Mouse (Mus musculus) midbrain, embryonic 14.5 days (tissue): ENCODE results near the gene Taok3. TPM values are rescaled to one million over a fixed set of nuclear protein-coding genes. Genes with fewer than 3 reads are reported as not detected.

Experiments
- ATAC-seq: fragments of 200-750 bp; cut with Nextera tagmentation; 2 replicates; pipeline ENCODE4 v1.8.0; 2017; ENCODE audit warnings: moderate number of reproducible peaks, moderate library complexity; ENCODE audit not compliant: low FRiP score, low TSS enrichment
- DNase-seq: peaks from one replicate; pipeline ENCODE4 v3.0.0-alpha.2; 2015
- H3K27ac ChIP-seq: fragments of 300-500 bp; sonication (generic); replicated peaks from 2 replicates; pipeline ENCODE4 v1.5.1; 2014; ENCODE audit warnings: mild to moderate bottlenecking, low read depth, low read length, moderate library complexity
- H3K27me3 ChIP-seq: fragments of 300-500 bp; sonication (generic); 2 replicates; pipeline ENCODE4 v1.6.1; 2014; ENCODE audit warnings: low read length, control low read depth, mixed read lengths; ENCODE audit not compliant: control insufficient read depth, insufficient read depth
- H3K36me3 ChIP-seq: fragments of 300-500 bp; sonication (generic); 2 replicates; pipeline ENCODE4 v1.6.1; 2014; ENCODE audit warnings: low read length, control low read depth; ENCODE audit not compliant: control insufficient read depth, insufficient read depth
- H3K4me1 ChIP-seq: fragments of 300-500 bp; sonication (generic); 2 replicates; pipeline ENCODE4 v1.6.1; 2014; ENCODE audit warnings: mild to moderate bottlenecking, antibody characterized with exemption, low read length, control low read depth; ENCODE audit not compliant: control insufficient read depth, insufficient read depth
- H3K4me2 ChIP-seq: fragments of 300-500 bp; sonication (generic); 2 replicates; pipeline ENCODE4 v1.6.1; 2014; ENCODE audit warnings: mild to moderate bottlenecking, low read length, moderate library complexity
- H3K4me3 ChIP-seq: fragments of 300-500 bp; sonication (generic); replicated peaks from 2 replicates; pipeline ENCODE4 v1.5.1; 2014; ENCODE audit warnings: low read depth, low read length
- H3K9ac ChIP-seq: fragments of 300-500 bp; sonication (generic); replicated peaks from 2 replicates; pipeline ENCODE4 v1.6.1; 2014; ENCODE audit warnings: mild to moderate bottlenecking, low read length, moderate library complexity
- H3K9me3 ChIP-seq: fragments of 300-500 bp; sonication (generic); 2 replicates; pipeline ENCODE4 v1.6.1; 2016; ENCODE audit warnings: low read length, control low read depth, mixed read lengths; ENCODE audit not compliant: control insufficient read depth
- WGBS: fragments of 180-500 bp; shearing (Covaris S2); extraction: QIAGEN DNeasy Blood & Tissue Kit; methylation state at CpG from one replicate; pipeline ENCODE4 v1.1.7; 2014; 5-methylcytosine and 5-hydroxymethylcytosine counted together
- polyA plus RNA-seq: library from polyadenylated mRNA; unstranded; fragments of >200 nt; fragmentation: Nextera tagmentation; extraction: Ambion mirVana; gene quantifications from 2 replicates; pipeline ENCODE4 v1.2.1, GENCODE M21; 2014

Taok3 gene
- polyA plus RNA-seq, 1 experiment from 2014 or later = 52.6 TPM

DNA sequence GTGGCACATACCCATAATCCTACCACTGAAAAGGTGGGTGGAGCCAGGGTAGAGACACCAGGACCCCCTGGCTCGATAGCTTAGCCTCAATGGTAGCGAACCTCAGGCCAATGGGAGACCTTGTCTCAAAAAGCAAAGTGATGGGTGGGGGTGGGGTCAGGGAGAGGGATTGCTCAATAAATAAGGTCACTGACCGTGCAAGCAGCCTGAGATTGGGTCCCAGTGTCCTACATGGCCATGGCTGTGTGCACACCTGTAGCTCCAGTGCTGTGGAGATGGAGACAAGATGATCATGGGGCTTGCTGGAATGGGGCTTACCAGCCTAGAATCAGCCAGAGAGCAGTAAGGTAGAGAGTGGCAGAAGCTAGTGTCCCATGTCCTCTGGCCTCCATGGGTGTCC is 131.8 kb downstream of the Taok3 start:
- Histone ChIP-seq H3K36me3 (peaks cover 60% of the 10 kb centered on the region), H3K27ac (no peak overlapping the region), H3K9me3 (no peaks in the 10 kb centered on the region), H3K4me3 (no peak overlapping the region), H3K27me3 (no peaks in the 10 kb centered on the region), H3K9ac (no peak overlapping the region), H3K4me1 (peaks cover 3% of the 10 kb centered on the region; the same call in 1 of the 2 replicates), H3K4me2 (no peak overlapping the region)
- ATAC-seq (no peak), DNase-seq (no peak)
- 95% methylated on average over 3 of the region's 3 CpGs for WGBS

DNA sequence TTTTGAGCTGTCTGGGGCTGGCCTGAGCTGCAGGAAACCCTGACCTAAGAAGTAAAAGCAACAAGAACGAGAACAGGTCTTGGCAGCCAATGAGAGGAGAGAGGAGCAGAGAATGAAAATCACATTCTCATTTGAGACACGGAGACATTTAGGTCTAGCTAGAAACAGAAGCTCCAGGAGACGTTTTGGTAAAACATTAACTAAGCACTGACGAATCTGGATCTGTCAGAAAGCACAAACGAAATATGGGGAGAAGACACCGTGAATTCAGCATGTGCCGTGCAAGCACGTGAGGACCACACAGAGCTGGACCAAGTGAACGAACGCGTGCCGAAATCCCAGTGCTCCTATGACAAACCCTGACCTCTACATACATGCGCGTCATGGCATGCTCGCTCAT is 138.3 kb downstream of the Taok3 start:
- DNase-seq (no peak), ATAC-seq (no peak)
- Histone ChIP-seq H3K4me1 (no peaks in the 10 kb centered on the region), H3K9me3 (no peaks in the 10 kb centered on the region), H3K36me3 (peaks cover 93% of the 10 kb centered on the region), H3K4me2 (no peak overlapping the region), H3K4me3 (no peak overlapping the region), H3K27me3 (no peaks in the 10 kb centered on the region), H3K9ac (no peak overlapping the region), H3K27ac (no peak overlapping the region)
- 95% methylated on average over 15 of the region's 15 CpGs for WGBS

DNA sequence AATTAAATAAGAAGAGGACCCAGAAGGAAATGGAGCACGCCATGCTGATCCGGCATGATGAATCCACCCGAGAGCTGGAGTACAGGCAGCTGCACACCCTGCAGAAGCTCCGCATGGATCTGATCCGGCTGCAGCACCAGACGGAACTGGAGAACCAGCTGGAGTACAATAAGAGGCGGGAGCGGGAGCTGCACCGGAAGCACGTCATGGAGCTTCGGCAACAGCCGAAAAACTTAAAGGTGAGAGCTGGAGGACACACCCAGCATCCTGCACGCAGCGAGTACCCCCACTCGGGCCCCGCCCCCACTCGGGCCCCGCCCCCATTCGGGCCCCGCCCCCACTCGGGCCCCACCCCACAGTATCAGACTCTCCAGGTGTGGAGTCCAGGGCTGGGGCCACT is 143.6 kb downstream of the Taok3 start:
- ATAC-seq (no peak), DNase-seq (no peak)
- H3K4me1 ChIP-seq = no peaks in the 10 kb centered on the region
- WGBS = 87% methylated on average over 21 of the region's 21 CpGs
- H3K27me3 ChIP-seq = no peaks in the 10 kb centered on the region
- no peaks in the 10 kb centered on the region for H3K9me3 ChIP-seq
- no peak overlapping the region for H3K4me2 ChIP-seq
- H3K9ac ChIP-seq = no peak overlapping the region
- H3K27ac ChIP-seq = no peak overlapping the region
- H3K36me3 ChIP-seq = peaks cover 80% of the 10 kb centered on the region
- no peak overlapping the region for H3K4me3 ChIP-seq

DNA sequence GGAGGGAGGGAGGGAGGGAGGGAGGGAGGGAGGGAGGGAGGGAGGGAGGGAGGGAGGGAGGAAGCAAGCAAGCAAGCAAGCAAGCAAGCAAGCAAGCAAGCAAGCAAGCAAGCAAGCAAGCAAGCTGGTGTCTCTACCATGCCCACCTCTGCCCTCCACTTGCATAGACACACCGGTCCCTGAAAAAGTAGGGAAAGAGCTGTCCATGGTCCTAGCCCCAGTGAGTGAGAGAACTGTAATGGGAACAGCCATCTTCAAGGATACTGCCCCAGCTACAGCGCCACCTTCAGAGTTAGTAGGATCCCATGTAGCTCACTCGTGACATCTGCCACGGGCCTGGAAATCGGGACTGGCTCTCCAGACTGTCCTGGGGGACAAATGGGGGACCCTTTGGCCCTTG is 144.8 kb downstream of the Taok3 start:
- Histone ChIP-seq H3K27me3 (no peaks in the 10 kb centered on the region), H3K9me3 (no peaks in the 10 kb centered on the region), H3K4me3 (no peak overlapping the region), H3K36me3 (peaks cover 73% of the 10 kb centered on the region), H3K27ac (no peak overlapping the region), H3K4me1 (no peaks in the 10 kb centered on the region), H3K4me2 (no peak overlapping the region), H3K9ac (no peak overlapping the region)
- no peak for DNase-seq
- ATAC-seq = no peak
- 48% methylated on average over 5 of the region's 5 CpGs for WGBS

DNA sequence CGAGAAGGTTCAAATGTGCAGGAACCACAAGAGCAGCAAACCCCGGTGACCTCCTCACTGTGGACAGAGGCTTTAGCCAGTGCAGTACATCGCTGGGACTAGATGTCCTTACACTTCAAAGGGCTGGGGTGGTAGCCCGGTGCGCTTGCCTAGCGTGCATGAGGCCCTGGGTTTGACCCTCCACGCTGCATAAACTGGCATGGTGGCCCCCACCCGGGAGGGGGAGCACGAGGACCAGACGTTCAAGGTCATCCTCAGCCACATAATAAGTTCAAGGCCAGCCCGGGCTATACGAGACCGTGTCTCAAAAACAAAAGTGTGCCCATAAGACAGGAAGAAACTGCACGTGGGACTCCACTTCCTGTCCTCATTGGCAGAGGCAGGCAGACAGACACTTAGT is 148.0 kb downstream of the Taok3 start:
- Histone ChIP-seq H3K36me3 (peaks cover 56% of the 10 kb centered on the region), H3K9me3 (no peaks in the 10 kb centered on the region), H3K27ac (no peak overlapping the region), H3K4me3 (no peak overlapping the region), H3K9ac (no peak overlapping the region), H3K27me3 (no peaks in the 10 kb centered on the region), H3K4me2 (no peak overlapping the region), H3K4me1 (no peaks in the 10 kb centered on the region)
- ATAC-seq = no peak
- 80% methylated on average over 14 of the region's 14 CpGs for WGBS
- no peak for DNase-seq

DNA sequence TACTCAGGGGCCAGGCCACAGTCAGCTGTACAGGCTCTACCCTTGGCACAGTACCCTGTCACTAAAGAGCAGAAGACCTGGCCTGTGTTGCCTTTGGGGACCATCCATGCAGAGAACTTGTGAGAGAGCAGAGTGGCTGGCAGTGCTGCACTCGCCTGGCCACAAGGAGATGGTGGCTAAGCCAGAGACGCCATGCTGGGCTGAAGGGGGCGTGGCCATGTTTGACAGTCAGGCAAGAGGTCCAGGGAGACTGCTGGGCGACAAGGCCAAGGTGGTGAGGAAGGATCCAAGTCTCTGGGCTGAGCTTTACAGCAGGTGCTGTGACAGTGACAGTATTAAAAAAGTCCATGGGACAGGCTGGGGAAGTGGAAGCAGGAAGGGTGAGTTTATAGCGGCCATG is 148.8 kb downstream of the Taok3 start:
- H3K27ac ChIP-seq = no peak overlapping the region
- H3K9me3 ChIP-seq = no peaks in the 10 kb centered on the region
- H3K36me3 ChIP-seq = peaks cover 50% of the 10 kb centered on the region
- H3K27me3 ChIP-seq = no peaks in the 10 kb centered on the region
- H3K9ac ChIP-seq = no peak overlapping the region
- WGBS = 38% methylated on average over 5 of the region's 5 CpGs
- H3K4me1 ChIP-seq = no peaks in the 10 kb centered on the region
- no peak for ATAC-seq
- H3K4me3 ChIP-seq = no peak overlapping the region
- DNase-seq = no peak
- H3K4me2 ChIP-seq = no peak overlapping the region

DNA sequence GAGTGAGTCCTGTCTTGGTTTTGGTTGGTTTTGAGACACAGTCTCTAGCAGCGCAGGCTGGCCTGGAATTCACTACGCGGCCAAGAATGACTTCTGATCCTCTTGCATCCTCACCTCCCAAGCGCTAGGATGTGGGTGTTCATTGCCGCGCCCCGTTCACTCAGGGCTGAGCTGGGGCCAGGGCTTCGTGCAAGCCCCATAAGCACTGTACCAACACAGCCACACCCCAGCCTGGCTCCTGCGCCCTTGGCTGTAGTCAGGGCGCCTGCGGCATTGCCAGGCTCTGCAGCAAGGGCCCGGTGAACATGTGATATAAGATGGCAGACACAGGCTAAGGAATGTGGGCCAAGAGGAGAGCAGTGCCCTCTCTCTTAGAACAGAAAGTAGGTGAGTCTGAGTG is 149.5 kb downstream of the Taok3 start:
- Histone ChIP-seq H3K36me3 (peaks cover 45% of the 10 kb centered on the region), H3K9me3 (no peaks in the 10 kb centered on the region), H3K9ac (no peak overlapping the region), H3K4me1 (no peaks in the 10 kb centered on the region), H3K4me2 (no peak overlapping the region), H3K27ac (no peak overlapping the region), H3K4me3 (no peak overlapping the region), H3K27me3 (no peaks in the 10 kb centered on the region)
- WGBS = 94% methylated on average over 12 of the region's 12 CpGs
- DNase-seq (no peak), ATAC-seq (no peak)

DNA sequence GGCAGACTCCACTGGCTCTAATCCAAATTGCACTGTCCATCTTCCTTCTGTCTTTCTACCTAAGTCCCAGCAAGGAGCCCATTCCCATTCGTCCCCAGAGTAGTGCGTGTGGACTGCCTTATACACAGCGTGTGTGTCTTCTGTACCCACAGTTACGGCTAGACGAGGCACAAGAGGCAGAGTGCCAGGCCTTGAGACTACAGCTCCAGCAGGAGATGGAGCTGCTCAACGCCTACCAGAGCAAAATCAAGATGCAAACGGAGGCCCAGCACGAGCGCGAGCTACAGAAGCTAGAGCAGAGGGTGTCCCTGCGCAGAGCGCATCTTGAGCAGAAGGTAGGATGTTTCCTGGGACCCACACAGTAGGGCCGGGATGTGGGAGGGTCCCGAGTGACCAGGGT is 152.0 kb downstream of the Taok3 start:
- H3K4me1 ChIP-seq = no peaks in the 10 kb centered on the region
- no peak overlapping the region for H3K9ac ChIP-seq
- no peak overlapping the region for H3K4me2 ChIP-seq
- no peak for DNase-seq
- H3K27me3 ChIP-seq = no peaks in the 10 kb centered on the region
- H3K27ac ChIP-seq = no peak overlapping the region
- peaks cover 23% of the 10 kb centered on the region for H3K36me3 ChIP-seq
- H3K9me3 ChIP-seq = no peaks in the 10 kb centered on the region
- 92% methylated on average over 14 of the region's 14 CpGs for WGBS
- ATAC-seq = no peak
- H3K4me3 ChIP-seq = no peak overlapping the region

DNA sequence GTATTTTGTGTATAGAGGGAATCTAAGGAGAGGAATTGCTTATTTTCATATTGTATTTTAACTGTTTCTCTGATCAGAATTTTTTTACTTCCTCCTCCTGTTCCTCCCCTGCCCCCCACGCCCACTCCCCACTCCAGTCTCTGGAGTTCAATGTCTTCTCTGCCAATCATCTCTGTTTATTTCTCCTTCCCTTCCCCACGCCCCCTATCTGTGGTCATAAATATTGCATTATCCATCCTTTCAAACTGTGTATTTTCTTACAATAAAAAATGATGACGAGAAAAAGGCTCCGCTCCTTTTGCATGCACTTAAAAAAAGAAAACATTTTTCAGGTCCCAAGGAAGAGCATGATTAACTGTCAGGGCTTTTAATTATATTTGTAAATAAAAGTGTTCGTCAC is 154.9 kb downstream of the Taok3 start:
- DNase-seq (peak; percentile 45), ATAC-seq (no peak)
- no peak overlapping the region for H3K9ac ChIP-seq
- H3K27me3 ChIP-seq = no peaks in the 10 kb centered on the region
- H3K27ac ChIP-seq = no peak overlapping the region
- H3K4me2 ChIP-seq = no peak overlapping the region
- no peak overlapping the region for H3K4me3 ChIP-seq
- H3K9me3 ChIP-seq = no peaks in the 10 kb centered on the region
- 69% methylated on average over 5 of the region's 5 CpGs for WGBS
- no peaks in the 10 kb centered on the region for H3K4me1 ChIP-seq
- peaks cover 15% of the 10 kb centered on the region for H3K36me3 ChIP-seq
